Mouse (Mus musculus): ENCODE data around the gene Zfp609. TPM values are rescaled to one million over a fixed set of nuclear protein-coding genes. Genes with fewer than 3 reads are reported as not detected.
"Not testable (repeated sequence)": the region's sequence is repeated elsewhere in the genome, so short reads cannot be mapped to it uniquely, and the experiment has no call there.

The Zfp609 gene
- total RNA-seq, 2 experiments from 2014 or later: 38.1 to 38.4 TPM

GRCm38 (mm10) chr9:65655540-65655939 lies 171.8 kb downstream of the Zfp609 start:
- intact Hi-C loops (cut with DNase I): no loop called here
- no peak for DNase-seq (ENCODE audit: low spot score in 2 of 2)

- DNase-seq (ENCODE audit: low spot score in 2 of 2): no peak
- intact Hi-C loops (cut with DNase I): no loop called here
Measured at GRCm38 (mm10) chr9:65654700-65655237, 172.6 kb downstream of the Zfp609 start.

DNA sequence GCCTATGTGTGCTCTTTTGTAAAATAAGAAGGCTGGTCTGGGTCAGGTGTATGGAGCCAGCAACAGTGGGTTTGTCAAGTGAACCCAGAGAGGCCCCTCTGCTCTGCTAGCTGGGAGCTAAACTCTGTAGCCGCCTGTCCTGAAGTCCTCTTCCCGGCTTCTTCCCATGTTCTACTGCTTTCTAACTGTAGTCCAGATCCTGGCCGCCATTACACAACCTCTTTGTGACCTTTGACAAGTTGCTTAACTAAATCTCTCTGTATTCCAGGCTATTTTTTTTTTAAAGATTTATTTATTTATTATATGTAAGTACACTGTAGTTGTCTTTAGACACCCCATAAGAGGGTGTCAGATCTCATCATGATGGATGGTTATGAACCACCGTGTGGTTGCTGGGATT lies 173.6 kb downstream of the Zfp609 start:
- intact Hi-C loops (cut with DNase I): no loop called here
- no peak for DNase-seq (ENCODE audit: low spot score in 2 of 2)

GRCm38 (mm10) chr9:65651957-65652356 lies 175.4 kb downstream of the Zfp609 start:
- DNase-seq (ENCODE audit: low spot score in 2 of 2); intact Hi-C loops (cut with DNase I): not testable (repeated sequence)

- intact Hi-C loops (cut with DNase I): no loop called here
- DNase-seq (ENCODE audit: low spot score in 2 of 2): no peak
Measured at GRCm38 (mm10) chr9:65649997-65650396, 177.4 kb downstream of the Zfp609 start.

GRCm38 (mm10) chr9:65648730-65649129 lies 178.6 kb downstream of the Zfp609 start:
- intact Hi-C loops (cut with DNase I): no loop called here
- DNase-seq (ENCODE audit: low spot score in 2 of 2): no peak

DNA sequence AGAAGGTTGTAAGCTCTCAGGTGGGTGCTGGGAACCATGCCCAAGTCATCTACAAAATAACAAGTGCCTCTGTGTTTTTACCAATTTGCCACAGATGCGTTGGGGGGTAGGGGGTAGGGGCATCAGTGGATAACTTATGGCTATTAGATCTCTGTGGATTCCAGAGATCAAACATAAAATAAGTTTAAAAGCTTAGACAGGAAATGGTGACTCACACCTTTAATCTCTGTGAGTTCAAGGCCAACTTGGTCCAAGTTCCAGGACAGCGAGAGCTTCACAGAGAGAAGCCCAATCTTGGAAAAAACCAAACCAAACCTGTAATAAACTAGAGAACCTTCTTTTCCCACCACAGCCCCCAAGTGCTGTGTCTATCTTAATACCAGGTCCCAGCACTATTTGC lies 180.6 kb downstream of the Zfp609 start:
- DNase-seq (ENCODE audit: low spot score in 2 of 2): no peak
- intact Hi-C loops (cut with DNase I): no loop called here

- intact Hi-C loops (cut with DNase I): no loop called here
- no peak for DNase-seq (ENCODE audit: low spot score in 2 of 2)
Measured at GRCm38 (mm10) chr9:65645984-65646383, 181.4 kb downstream of the Zfp609 start.

DNA sequence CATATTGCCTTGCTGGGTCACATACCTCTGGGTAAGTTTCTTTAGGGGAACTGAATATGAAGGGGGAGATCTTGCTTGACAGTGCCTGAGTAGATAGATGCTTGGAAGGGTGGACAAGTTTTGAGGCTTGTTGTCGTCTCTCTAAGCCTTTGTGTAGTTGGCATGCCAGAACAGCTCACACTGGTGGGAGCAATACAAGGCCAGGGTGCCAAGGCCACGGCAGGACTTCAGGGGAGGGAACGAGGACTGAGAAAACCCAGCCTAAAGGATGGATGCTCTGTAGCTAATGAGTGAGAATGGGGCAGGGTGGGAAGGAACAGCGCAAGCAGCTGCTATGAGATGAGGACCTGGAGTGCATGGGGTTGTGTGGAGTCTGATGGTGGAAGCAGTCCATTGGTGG lies 182.4 kb downstream of the Zfp609 start:
- intact Hi-C loops (cut with DNase I): no loop called here
- no peak for DNase-seq (ENCODE audit: low spot score in 2 of 2)

DNA sequence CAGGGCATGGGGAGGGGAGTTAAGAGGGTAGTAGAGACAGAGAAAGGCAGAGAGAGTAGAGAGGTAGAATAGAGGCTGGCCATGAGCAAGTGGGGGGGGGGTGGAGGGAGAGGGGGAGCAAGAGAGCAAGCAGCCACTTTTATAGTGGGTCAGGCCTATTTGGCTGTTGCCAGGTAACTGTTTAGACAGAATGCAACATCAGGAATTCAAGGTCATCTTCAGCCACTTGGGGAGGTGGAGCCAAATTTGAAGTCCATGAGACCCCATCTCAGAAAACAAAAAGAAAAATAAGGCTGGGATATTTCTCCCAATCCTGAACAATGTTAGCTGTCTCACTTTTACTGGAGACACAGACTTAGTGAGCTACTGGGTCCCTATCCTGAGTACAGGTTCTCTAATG lies 184.8 kb downstream of the Zfp609 start:
- intact Hi-C loops (cut with DNase I): no loop called here
- no peak for DNase-seq (ENCODE audit: low spot score in 2 of 2)

Other genes starting within 250 kb of the Zfp609 start
- gene Plekho2, start 247.5 kb downstream of the Zfp609 start, total RNA-seq (2021): 1 to 10 TPM; 6.5 to 9.6 TPM
- gene Pif1, start 240.4 kb downstream of the Zfp609 start, total RNA-seq (2021): under 1 TPM; 0.42 to 0.82 TPM
- 1 to 10 TPM; 1.8 to 2.3 TPM for gene Rbpms2, start 197.9 kb downstream of the Zfp609 start, total RNA-seq (2021)
- gene Oaz2, start 159.6 kb downstream of the Zfp609 start, total RNA-seq (2021): 100 to 1,000 TPM; 240 to 243 TPM
- 1 to 10 TPM in 1 of 2 experiments, under 1 TPM in 1; 0.66 to 1.2 TPM for gene Pclaf, start 62.7 kb upstream of the Zfp609 start, total RNA-seq (2021)
- 10 to 100 TPM; 33.4 to 35.6 TPM for gene Trip4, start 81.2 kb upstream of the Zfp609 start, total RNA-seq (2021)
- gene Csnk1g1, start 81.4 kb upstream of the Zfp609 start, total RNA-seq (2021): 10 to 100 TPM; 41.4 to 47.4 TPM
- 100 to 1,000 TPM; 231 to 238 TPM for gene Ppib, start 232.7 kb upstream of the Zfp609 start, total RNA-seq (2021)
- gene Snx22, start 242.2 kb upstream of the Zfp609 start, total RNA-seq (2021): 1 to 10 TPM; 3.3 to 4.4 TPM